Mouse (Mus musculus): ENCODE measurements around the gene Tmem176a. TPM values are rescaled to one million over a fixed set of nuclear protein-coding genes. Genes with fewer than 3 reads are reported as not detected.

Gene Tmem176a
- polyA plus RNA-seq, 1 experiment from 2014 or later, result 184 TPM

- WGBS, result 70% methylated on average over 5 of the region's 5 CpGs
Measured at GRCm38 (mm10) chr6:48876510-48877135, 35.9 kb downstream of the Tmem176a start.

GRCm38 (mm10) chr6:48894203-48894602 lies 53.5 kb downstream of the Tmem176a start:
- Histone ChIP-seq H3K4me3 (ENCODE audit: low read depth, low read length) (no peak overlapping the region), H3K36me3 (ENCODE audit: control insufficient read depth, insufficient read depth, low read length) (no peaks in the 10 kb centered on the region), H3K4me1 (ENCODE audit: control insufficient read depth, insufficient read depth, low read length) (no peaks in the 10 kb centered on the region), H3K27me3 (ENCODE audit: control insufficient read depth, insufficient read depth, low read length) (no peaks in the 10 kb centered on the region), H3K4me2 (replicated peaks; ENCODE audit: low read depth, low read length) (no peak overlapping the region), H3K9me3 (ENCODE audit: control insufficient read depth, low read depth, low read length) (no peaks in the 10 kb centered on the region), H3K9ac (replicated peaks; ENCODE audit: low read depth, low read length) (no peak overlapping the region), H3K27ac (ENCODE audit: low read length) (no peak overlapping the region)
- ATAC-seq (ENCODE audit: insufficient number of reproducible peaks, insufficient read depth, low FRiP score, low read depth), result no peak
- WGBS, result 64% methylated on average over 4 of the region's 4 CpGs

More at GRCm38 (mm10) chr6:48876510-48877135, 35.9 kb downstream of the Tmem176a start:
- ATAC-seq (ENCODE audit: insufficient number of reproducible peaks, insufficient read depth, low FRiP score, low read depth), result no peak
- Histone ChIP-seq H3K4me1 (ENCODE audit: control insufficient read depth, insufficient read depth, low read length) (no peaks in the 10 kb centered on the region), H3K27ac (ENCODE audit: low read length) (no peak overlapping the region), H3K9ac (replicated peaks; ENCODE audit: low read depth, low read length) (no peak overlapping the region), H3K9me3 (ENCODE audit: control insufficient read depth, low read depth, low read length) (no peaks in the 10 kb centered on the region), H3K4me2 (replicated peaks; ENCODE audit: low read depth, low read length) (no peak overlapping the region), H3K36me3 (ENCODE audit: control insufficient read depth, insufficient read depth, low read length) (no peaks in the 10 kb centered on the region), H3K4me3 (ENCODE audit: low read depth, low read length) (no peak overlapping the region), H3K27me3 (ENCODE audit: control insufficient read depth, insufficient read depth, low read length) (no peaks in the 10 kb centered on the region)

GRCm38 (mm10) chr6:48894938-48895818 lies 54.5 kb downstream of the Tmem176a start:
- no peaks in the 10 kb centered on the region for H3K9me3 ChIP-seq (ENCODE audit: control insufficient read depth, low read depth, low read length)
- no peaks in the 10 kb centered on the region for H3K27me3 ChIP-seq (ENCODE audit: control insufficient read depth, insufficient read depth, low read length)
- H3K4me1 ChIP-seq (ENCODE audit: control insufficient read depth, insufficient read depth, low read length), result no peaks in the 10 kb centered on the region
- no peak for ATAC-seq (ENCODE audit: insufficient number of reproducible peaks, insufficient read depth, low FRiP score, low read depth)
- H3K4me2 ChIP-seq (replicated peaks; ENCODE audit: low read depth, low read length), result no peak overlapping the region
- no peak overlapping the region for H3K4me3 ChIP-seq (ENCODE audit: low read depth, low read length)
- WGBS, result 81% methylated on average over 8 of the region's 8 CpGs
- H3K27ac ChIP-seq (ENCODE audit: low read length), result no peak overlapping the region
- no peak overlapping the region for H3K9ac ChIP-seq (replicated peaks; ENCODE audit: low read depth, low read length)
- H3K36me3 ChIP-seq (ENCODE audit: control insufficient read depth, insufficient read depth, low read length), result no peaks in the 10 kb centered on the region

- Histone ChIP-seq H3K9me3 (ENCODE audit: control insufficient read depth, low read depth, low read length) (no peaks in the 10 kb centered on the region), H3K4me1 (ENCODE audit: control insufficient read depth, insufficient read depth, low read length) (no peaks in the 10 kb centered on the region), H3K4me2 (replicated peaks; ENCODE audit: low read depth, low read length) (no peak overlapping the region), H3K4me3 (ENCODE audit: low read depth, low read length) (no peak overlapping the region), H3K27ac (ENCODE audit: low read length) (no peak overlapping the region), H3K9ac (replicated peaks; ENCODE audit: low read depth, low read length) (no peak overlapping the region), H3K36me3 (ENCODE audit: control insufficient read depth, insufficient read depth, low read length) (no peaks in the 10 kb centered on the region), H3K27me3 (ENCODE audit: control insufficient read depth, insufficient read depth, low read length) (no peaks in the 10 kb centered on the region)
- no peak for ATAC-seq (ENCODE audit: insufficient number of reproducible peaks, insufficient read depth, low FRiP score, low read depth)
- 83% methylated on average over 5 of the region's 5 CpGs for WGBS
Measured at GRCm38 (mm10) chr6:48895941-48896340, 55.2 kb downstream of the Tmem176a start.

Other genes starting within 250 kb of the Tmem176a start
- 27.1 and 27.5 TPM in 2 replicates for gene Repin1, start 247.0 kb upstream of the Tmem176a start, polyA plus RNA-seq (2014; fragmentation: Nextera tagmentation; extraction: Ambion mirVana)
- gene Gm44965, start 247.0 kb upstream of the Tmem176a start, polyA plus RNA-seq (2014; fragmentation: Nextera tagmentation; extraction: Ambion mirVana), result not detected in 2 replicates
- gene Zfp775, start 238.9 kb upstream of the Tmem176a start, polyA plus RNA-seq (2014; fragmentation: Nextera tagmentation; extraction: Ambion mirVana), result 6.9 and 7.0 TPM in 2 replicates
- gene AI854703, start 214.2 kb upstream of the Tmem176a start, polyA plus RNA-seq (2014; fragmentation: Nextera tagmentation; extraction: Ambion mirVana), result 0.94 and 1.1 TPM in 2 replicates
- 0.43 and 0.56 TPM in 2 replicates for gene Gimap8, start 193.7 kb upstream of the Tmem176a start, polyA plus RNA-seq (2014; fragmentation: Nextera tagmentation; extraction: Ambion mirVana)
- gene Gimap9, start 164.8 kb upstream of the Tmem176a start, polyA plus RNA-seq (2014; fragmentation: Nextera tagmentation; extraction: Ambion mirVana), result 6.7 and 8.6 TPM in 2 replicates
- gene Gimap4, start 156.4 kb upstream of the Tmem176a start, polyA plus RNA-seq (2014; fragmentation: Nextera tagmentation; extraction: Ambion mirVana), result 17.4 and 17.5 TPM in 2 replicates
- 20.4 and 21.6 TPM in 2 replicates for gene Gimap6, start 132.7 kb upstream of the Tmem176a start, polyA plus RNA-seq (2014; fragmentation: Nextera tagmentation; extraction: Ambion mirVana)
- 1.9 and 3.8 TPM in 2 replicates for gene Gm28053, start 122.3 kb upstream of the Tmem176a start, polyA plus RNA-seq (2014; fragmentation: Nextera tagmentation; extraction: Ambion mirVana)
- not detected in 2 replicates for gene Gimap7, start 122.3 kb upstream of the Tmem176a start, polyA plus RNA-seq (2014; fragmentation: Nextera tagmentation; extraction: Ambion mirVana)
- gene Gimap1, start 101.9 kb upstream of the Tmem176a start, polyA plus RNA-seq (2014; fragmentation: Nextera tagmentation; extraction: Ambion mirVana), result 14.4 and 16.2 TPM in 2 replicates
- 5.5 and 8.2 TPM in 2 replicates for gene Gimap5, start 94.7 kb upstream of the Tmem176a start, polyA plus RNA-seq (2014; fragmentation: Nextera tagmentation; extraction: Ambion mirVana)
- not detected in 2 replicates for gene Gimap3, start 70.1 kb upstream of the Tmem176a start, polyA plus RNA-seq (2014; fragmentation: Nextera tagmentation; extraction: Ambion mirVana)
- gene Tmem176b, start 577 bp downstream of the Tmem176a start, polyA plus RNA-seq (2014; fragmentation: Nextera tagmentation; extraction: Ambion mirVana), result 324 and 329 TPM in 2 replicates
- 0.18 TPM in 1 of 2 replicates, not detected in the other for gene Aoc1, start 32.0 kb downstream of the Tmem176a start, polyA plus RNA-seq (2014; fragmentation: Nextera tagmentation; extraction: Ambion mirVana)
- not detected in 2 replicates for gene 1600015I10Rik, start 89.0 kb downstream of the Tmem176a start, polyA plus RNA-seq (2014; fragmentation: Nextera tagmentation; extraction: Ambion mirVana)
- gene Doxl2, start 134.0 kb downstream of the Tmem176a start, polyA plus RNA-seq (2014; fragmentation: Nextera tagmentation; extraction: Ambion mirVana), result not detected in 2 replicates
- gene Svs1, start 145.9 kb downstream of the Tmem176a start, polyA plus RNA-seq (2014; fragmentation: Nextera tagmentation; extraction: Ambion mirVana), result not detected in 2 replicates
- gene Gpnmb, start 195.6 kb downstream of the Tmem176a start, polyA plus RNA-seq (2014; fragmentation: Nextera tagmentation; extraction: Ambion mirVana), result 0.31 and 0.45 TPM in 2 replicates
- 73.1 and 75.8 TPM in 2 replicates for gene Malsu1, start 232.9 kb downstream of the Tmem176a start, polyA plus RNA-seq (2014; fragmentation: Nextera tagmentation; extraction: Ambion mirVana)